Mouse (Mus musculus): ENCODE data around the gene Ass1. TPM values are rescaled to one million over a fixed set of nuclear protein-coding genes. Genes with fewer than 3 reads are reported as not detected.

Ass1 gene
- polyA plus RNA-seq, 1 experiment from 2014 or later, result 9.4 TPM

- Histone ChIP-seq H3K4me2 (no peak overlapping the region), H3K27me3 (replicated peaks) (0 out of 2 replicates have a peak, but pooled peaks cover 4% of the 10 kb centered on the region), H3K27ac (0 out of 2 replicates have a peak overlapping the region, but pooled peaks have one; percentile 20), H3K9ac (no peak overlapping the region), H3K4me1 (peaks cover 15% of the 10 kb centered on the region), H3K4me3 (no peak overlapping the region), H3K36me3 (replicated peaks) (no peaks in the 10 kb centered on the region), H3K9me3 (no peaks in the 10 kb centered on the region)
- ATAC-seq (replicated peaks), result no peak
- WGBS, result 39% methylated on average over 3 of the region's 3 CpGs
Measured at GRCm38 (mm10) chr2:31448756-31449440, 21.1 kb upstream of the Ass1 start.

- Histone ChIP-seq H3K27me3 (replicated peaks) (0 out of 2 replicates have a peak, but pooled peaks cover 4% of the 10 kb centered on the region), H3K9ac (no peak overlapping the region), H3K36me3 (replicated peaks) (no peaks in the 10 kb centered on the region), H3K4me2 (no peak overlapping the region), H3K4me1 (peaks cover 15% of the 10 kb centered on the region), H3K9me3 (no peaks in the 10 kb centered on the region), H3K4me3 (no peak overlapping the region), H3K27ac (0 out of 2 replicates have a peak overlapping the region, but pooled peaks have one; percentile 20)
- 36% methylated on average over 4 of the region's 4 CpGs for WGBS
- peak; percentile 83 for ATAC-seq (replicated peaks)
Measured at GRCm38 (mm10) chr2:31449441-31449815, 20.6 kb upstream of the Ass1 start.

- 97% methylated on average over 4 of the region's 4 CpGs for WGBS
- peak; percentile 33; the same call in 1 of the 2 replicates for ATAC-seq (replicated peaks)
- H3K4me3 ChIP-seq, result no peak overlapping the region
- no peaks in the 10 kb centered on the region for H3K9me3 ChIP-seq
- no peak overlapping the region for H3K9ac ChIP-seq
- H3K27me3 ChIP-seq (replicated peaks), result 0 out of 2 replicates have a peak, but pooled peaks cover 4% of the 10 kb centered on the region
- H3K36me3 ChIP-seq (replicated peaks), result no peaks in the 10 kb centered on the region
- H3K4me1 ChIP-seq, result peaks cover 15% of the 10 kb centered on the region
- H3K27ac ChIP-seq, result no peak overlapping the region
- no peak overlapping the region for H3K4me2 ChIP-seq
Measured at GRCm38 (mm10) chr2:31449902-31450301, 20.1 kb upstream of the Ass1 start.

- Histone ChIP-seq H3K4me2 (no peak overlapping the region), H3K9me3 (no peaks in the 10 kb centered on the region), H3K4me1 (peaks cover 15% of the 10 kb centered on the region), H3K36me3 (replicated peaks) (no peaks in the 10 kb centered on the region), H3K9ac (no peak overlapping the region), H3K27me3 (replicated peaks) (0 out of 2 replicates have a peak, but pooled peaks cover 4% of the 10 kb centered on the region), H3K4me3 (no peak overlapping the region), H3K27ac (no peak overlapping the region)
- 31% methylated on average over 3 of the region's 3 CpGs for WGBS
- no peak for ATAC-seq (replicated peaks)
Measured at GRCm38 (mm10) chr2:31450661-31451060, 19.3 kb upstream of the Ass1 start.

- Histone ChIP-seq H3K4me2 (no peak overlapping the region), H3K27me3 (replicated peaks) (0 out of 2 replicates have a peak, but pooled peaks cover 4% of the 10 kb centered on the region), H3K36me3 (replicated peaks) (no peaks in the 10 kb centered on the region), H3K4me3 (no peak overlapping the region), H3K4me1 (peaks cover 15% of the 10 kb centered on the region), H3K27ac (no peak overlapping the region), H3K9me3 (no peaks in the 10 kb centered on the region), H3K9ac (no peak overlapping the region)
- no peak for ATAC-seq (replicated peaks)
- 77% methylated on average over 1 of the region's 1 CpGs for WGBS
Measured at GRCm38 (mm10) chr2:31451530-31451929, 18.5 kb upstream of the Ass1 start.

- Histone ChIP-seq H3K4me2 (no peak overlapping the region), H3K9ac (no peak overlapping the region), H3K36me3 (replicated peaks) (no peaks in the 10 kb centered on the region), H3K4me3 (no peak overlapping the region), H3K4me1 (peaks cover 15% of the 10 kb centered on the region), H3K27ac (no peak overlapping the region), H3K9me3 (no peaks in the 10 kb centered on the region), H3K27me3 (replicated peaks) (peaks cover 9% of the 10 kb centered on the region; the same call in 1 of the 2 replicates)
- 84% methylated on average over 13 of the region's 13 CpGs for WGBS
- no peak for ATAC-seq (replicated peaks)
Measured at GRCm38 (mm10) chr2:31453011-31453410, 17.0 kb upstream of the Ass1 start.

- no peak for ATAC-seq (replicated peaks)
- H3K4me3 ChIP-seq, result no peak overlapping the region
- H3K4me1 ChIP-seq, result peaks cover 15% of the 10 kb centered on the region
- no peaks in the 10 kb centered on the region for H3K9me3 ChIP-seq
- no peak overlapping the region for H3K4me2 ChIP-seq
- H3K36me3 ChIP-seq (replicated peaks), result no peaks in the 10 kb centered on the region
- H3K27me3 ChIP-seq (replicated peaks), result peaks cover 13% of the 10 kb centered on the region
- H3K27ac ChIP-seq, result no peak overlapping the region
- no peak overlapping the region for H3K9ac ChIP-seq
- WGBS, result 39% methylated on average over 11 of the region's 11 CpGs
Measured at GRCm38 (mm10) chr2:31453559-31454177, 16.3 kb upstream of the Ass1 start.

- ATAC-seq (replicated peaks), result no peak
Measured at GRCm38 (mm10) chr2:31454280-31454679, 15.7 kb upstream of the Ass1 start.

GRCm38 (mm10) chr2:31455418-31455817 lies 14.6 kb upstream of the Ass1 start:
- no peak for ATAC-seq (replicated peaks)
- H3K27me3 ChIP-seq (replicated peaks), result peaks cover 29% of the 10 kb centered on the region
- H3K4me2 ChIP-seq, result no peak overlapping the region
- H3K36me3 ChIP-seq (replicated peaks), result no peaks in the 10 kb centered on the region
- peaks cover 13% of the 10 kb centered on the region for H3K4me1 ChIP-seq
- H3K27ac ChIP-seq, result no peak overlapping the region
- H3K4me3 ChIP-seq, result no peak overlapping the region
- WGBS, result 91% methylated on average over 7 of the region's 7 CpGs
- H3K9me3 ChIP-seq, result no peaks in the 10 kb centered on the region
- no peak overlapping the region for H3K9ac ChIP-seq

More at GRCm38 (mm10) chr2:31454280-31454679, 15.7 kb upstream of the Ass1 start:
- 72% methylated on average over 8 of the region's 8 CpGs for WGBS
- Histone ChIP-seq H3K9ac (no peak overlapping the region), H3K36me3 (replicated peaks) (no peaks in the 10 kb centered on the region), H3K9me3 (no peaks in the 10 kb centered on the region), H3K27me3 (replicated peaks) (peaks cover 18% of the 10 kb centered on the region), H3K4me3 (no peak overlapping the region), H3K4me1 (peaks cover 10% of the 10 kb centered on the region; the same call in 1 of the 2 replicates), H3K27ac (no peak overlapping the region), H3K4me2 (no peak overlapping the region)

- Histone ChIP-seq H3K36me3 (replicated peaks) (no peaks in the 10 kb centered on the region), H3K9me3 (no peaks in the 10 kb centered on the region), H3K9ac (no peak overlapping the region), H3K4me1 (peaks cover 10% of the 10 kb centered on the region), H3K27ac (no peak overlapping the region), H3K4me2 (no peak overlapping the region), H3K4me3 (no peak overlapping the region), H3K27me3 (replicated peaks) (peaks cover 39% of the 10 kb centered on the region)
- WGBS, result 52% methylated on average over 5 of the region's 5 CpGs
- 0 out of 2 replicates have a peak, but pooled peaks have one; percentile 4 for ATAC-seq (replicated peaks)
Measured at GRCm38 (mm10) chr2:31458460-31458859, 11.5 kb upstream of the Ass1 start.

- WGBS, result 48% methylated on average over 16 of the region's 16 CpGs
- H3K9ac ChIP-seq, result no peak overlapping the region
- peaks cover 36% of the 10 kb centered on the region for H3K27me3 ChIP-seq (replicated peaks)
- peak; percentile 30; the same call in 1 of the 2 replicates for ATAC-seq (replicated peaks)
- peak overlapping the region; percentile 80 for H3K4me2 ChIP-seq
- H3K27ac ChIP-seq, result no peak overlapping the region
- peak overlapping the region; percentile 42 for H3K4me3 ChIP-seq
- H3K36me3 ChIP-seq (replicated peaks), result no peaks in the 10 kb centered on the region
- no peaks in the 10 kb centered on the region for H3K9me3 ChIP-seq
- peaks cover 10% of the 10 kb centered on the region for H3K4me1 ChIP-seq
Measured at GRCm38 (mm10) chr2:31458989-31459936, 10.7 kb upstream of the Ass1 start.
